Mouse (Mus musculus) cortical plate, adult 2 months (tissue): Measurements from ENCODE around the gene Ncoa1.

Experiments used
- CTCF ChIP-seq: fragments of 200-500 bp; IDR thresholded peaks from 2 replicates; pipeline ENCODE4 v1.5.1; 2011; ENCODE audit warnings: mild to moderate bottlenecking, control low read depth, low read length; ENCODE audit not compliant: insufficient read depth; ENCODE audit errors: extremely low read depth
- POLR2A ChIP-seq: fragments of 200-500 bp; IDR thresholded peaks from 2 replicates; pipeline ENCODE4 v1.6.1; 2011; ENCODE audit warnings: mild to moderate bottlenecking, low read length, control low read depth; ENCODE audit not compliant: insufficient read depth; ENCODE audit errors: extremely low read depth

- TF ChIP-seq POLR2A = no peak
- no peak for TF ChIP-seq CTCF
Measured at GRCm38 (mm10) chr12:4448076-4448589, 28.8 kb downstream of the Ncoa1 start.
